Mouse (Mus musculus) heart, embryonic 14.5 days (tissue): ENCODE measurements around the gene Nek7. TPM values are rescaled to one million over a fixed set of nuclear protein-coding genes. Genes with fewer than 3 reads are reported as not detected.

Source experiments
- ATAC-seq: fragments of 200-750 bp; cut with Nextera tagmentation; 2 replicates; pipeline ENCODE4 v1.8.0; 2017; ENCODE audit warnings: low read depth, moderate TSS enrichment; ENCODE audit not compliant: insufficient number of reproducible peaks, insufficient read depth, low FRiP score
- H3K27ac ChIP-seq, 2 experiments: fragments of 200-500 bp in 1 of 2; fragments of 300-500 bp in 1 of 2; sonication (generic) in 1 of 2; replicated peaks in 1 of 2; 2 replicates each; pipeline ENCODE4 v1.5.1; 2012 to 2014; ENCODE audit warnings: low read depth in 2 of 2, low read length in 2 of 2, control low read depth in 1 of 2, mild to moderate bottlenecking in 1 of 2, mixed read lengths in 1 of 2; ENCODE audit not compliant: control insufficient read depth in 1 of 2, insufficient read depth in 1 of 2
- H3K27me3 ChIP-seq: fragments of 300-500 bp; sonication (generic); 2 replicates; pipeline ENCODE4 v1.6.1; 2014; ENCODE audit warnings: mild to moderate bottlenecking, low read length, control low read depth; ENCODE audit not compliant: control insufficient read depth, insufficient read depth
- H3K36me3 ChIP-seq: fragments of 300-500 bp; sonication (generic); 2 replicates; pipeline ENCODE4 v1.6.1; 2014; ENCODE audit warnings: mild to moderate bottlenecking, control low read depth, low read length, mixed read lengths; ENCODE audit not compliant: control insufficient read depth, insufficient read depth
- H3K4me1 ChIP-seq, 2 experiments: fragments of 200-500 bp in 1 of 2; fragments of 300-500 bp in 1 of 2; sonication (generic) in 1 of 2; 2 replicates each; pipeline ENCODE4 v1.6.1; 2012 to 2014; ENCODE audit warnings: low read length in 2 of 2, control low read depth in 1 of 2, mixed read lengths in 1 of 2; ENCODE audit not compliant: control insufficient read depth in 2 of 2, insufficient read depth in 2 of 2
- H3K4me2 ChIP-seq: fragments of 300-500 bp; sonication (generic); 2 replicates; pipeline ENCODE4 v1.6.1; 2014; ENCODE audit warnings: mild to moderate bottlenecking, low read length
- H3K4me3 ChIP-seq, 2 experiments: fragments of 200-500 bp in 1 of 2; fragments of 300-500 bp in 1 of 2; sonication (generic) in 1 of 2; 2 replicates each; pipeline ENCODE4 v1.5.1; 2012 to 2014; ENCODE audit warnings: low read length in 2 of 2, mild to moderate bottlenecking in 2 of 2, control low read depth in 1 of 2, low read depth in 1 of 2, moderate library complexity in 1 of 2; ENCODE audit not compliant: control insufficient read depth in 1 of 2, insufficient read depth in 1 of 2
- H3K9ac ChIP-seq: fragments of 300-500 bp; sonication (generic); 2 replicates; pipeline ENCODE4 v1.6.1; 2014; ENCODE audit warnings: mild to moderate bottlenecking, low read length
- H3K9me3 ChIP-seq: fragments of 300-500 bp; sonication (generic); 2 replicates; pipeline ENCODE4 v1.6.1; 2016; ENCODE audit warnings: low read length, control low read depth; ENCODE audit not compliant: control insufficient read depth
- WGBS: fragments of 180-500 bp; shearing (Covaris S2); extraction: QIAGEN DNeasy Blood & Tissue Kit; methylation state at CpG from one replicate; pipeline ENCODE4 v1.1.7; 2014; 5-methylcytosine and 5-hydroxymethylcytosine counted together
- polyA plus RNA-seq: library from polyadenylated mRNA; unstranded; fragments of >200 nt; fragmentation: Nextera tagmentation; extraction: Ambion mirVana; gene quantifications from 2 replicates; pipeline ENCODE4 v1.2.1, GENCODE M21; 2014

Gene Nek7
- polyA plus RNA-seq, 1 experiment from 2014 or later: 59.8 TPM

GRCm38 (mm10) chr1:138582225-138582624, 37.7 kb downstream of the Nek7 start:
- Histone ChIP-seq H3K27me3 (no peaks in the 10 kb centered on the region), H3K4me2 (no peak overlapping the region), H3K9ac (no peak overlapping the region), H3K27ac (no peak overlapping the region), H3K4me1 (peaks cover 7 to 25% of the 10 kb centered on the region in 2 experiments), H3K4me3 (no peak overlapping the region), H3K9me3 (no peaks in the 10 kb centered on the region), H3K36me3 (no peaks in the 10 kb centered on the region)
- no peak for ATAC-seq
- 80% methylated on average over 7 of the region's 7 CpGs for WGBS

GRCm38 (mm10) chr1:138579822-138580492, 40.0 kb downstream of the Nek7 start:
- Histone ChIP-seq H3K4me2 (peak overlapping the region; percentile 23; the same call in 1 of the 2 replicates), H3K9ac (no peak overlapping the region), H3K27ac (peak overlapping the region; percentile 23 to 29; a peak in 1 of 4 replicates), H3K4me3 (no peak overlapping the region), H3K27me3 (no peaks in the 10 kb centered on the region), H3K4me1 (peaks cover 9 to 33% of the 10 kb centered on the region in 2 experiments), H3K36me3 (no peaks in the 10 kb centered on the region), H3K9me3 (no peaks in the 10 kb centered on the region)
- WGBS: 41% methylated on average over 11 of the region's 11 CpGs
- no peak for ATAC-seq

GRCm38 (mm10) chr1:138579207-138579606, 40.7 kb downstream of the Nek7 start:
- ATAC-seq: no peak
- Histone ChIP-seq H3K4me3 (no peak overlapping the region), H3K9ac (no peak overlapping the region), H3K9me3 (no peaks in the 10 kb centered on the region), H3K4me1 (peaks cover 9 to 33% of the 10 kb centered on the region in 2 experiments), H3K4me2 (0 out of 2 replicates have a peak overlapping the region, but pooled peaks have one; percentile 23), H3K36me3 (no peaks in the 10 kb centered on the region), H3K27ac (0 out of 4 replicates have a peak overlapping the region, but pooled peaks of 1 of the 2 experiments have one; percentile 29), H3K27me3 (no peaks in the 10 kb centered on the region)
- WGBS: 57% methylated on average over 7 of the region's 7 CpGs

- WGBS: 25% methylated on average over 7 of the region's 7 CpGs
- peak overlapping the region; percentile 39 for H3K4me2 ChIP-seq
- H3K9ac ChIP-seq: no peak overlapping the region
- no peaks in the 10 kb centered on the region for H3K27me3 ChIP-seq
- no peaks in the 10 kb centered on the region for H3K36me3 ChIP-seq
- H3K4me3 ChIP-seq: no peak overlapping the region
- ATAC-seq: peak; percentile 77
- peak overlapping the region; percentile 75 to 77 for H3K27ac ChIP-seq
- H3K9me3 ChIP-seq: no peaks in the 10 kb centered on the region
- H3K4me1 ChIP-seq: peaks cover 12 to 34% of the 10 kb centered on the region in 2 experiments
Observed at GRCm38 (mm10) chr1:138576803-138577202, 43.1 kb downstream of the Nek7 start.

- Histone ChIP-seq H3K27me3 (no peaks in the 10 kb centered on the region), H3K4me2 (peak overlapping the region; percentile 24), H3K4me3 (no peak overlapping the region), H3K9ac (no peak overlapping the region), H3K27ac (peak overlapping the region in 1 of 2 experiments; percentile 77; a peak in 1 of 4 replicates), H3K36me3 (no peaks in the 10 kb centered on the region), H3K4me1 (peaks cover 17 to 40% of the 10 kb centered on the region in 2 experiments), H3K9me3 (no peaks in the 10 kb centered on the region)
- no peak for ATAC-seq
- 91% methylated on average over 8 of the region's 8 CpGs for WGBS
Observed at GRCm38 (mm10) chr1:138576066-138576697, 43.8 kb downstream of the Nek7 start.

- 68% methylated on average over 2 of the region's 2 CpGs for WGBS
- Histone ChIP-seq H3K4me2 (no peak overlapping the region), H3K27me3 (no peaks in the 10 kb centered on the region), H3K4me3 (no peak overlapping the region), H3K36me3 (no peaks in the 10 kb centered on the region), H3K9me3 (no peaks in the 10 kb centered on the region), H3K4me1 (peaks cover 18 to 44% of the 10 kb centered on the region in 2 experiments), H3K27ac (no peak overlapping the region), H3K9ac (no peak overlapping the region)
- no peak for ATAC-seq
Observed at GRCm38 (mm10) chr1:138575629-138576028, 44.3 kb downstream of the Nek7 start.

- peak overlapping the region in 1 of 2 experiments; percentile 22; a peak in 2 of 4 replicates for H3K4me3 ChIP-seq
- no peaks in the 10 kb centered on the region for H3K27me3 ChIP-seq
- H3K36me3 ChIP-seq: no peaks in the 10 kb centered on the region
- H3K9ac ChIP-seq: peak overlapping the region; percentile 54
- H3K4me1 ChIP-seq: peaks cover 9 to 23% of the 10 kb centered on the region in 2 experiments
- peak overlapping the region; percentile 78 to 80 for H3K27ac ChIP-seq
- no peak for ATAC-seq
- H3K9me3 ChIP-seq: no peaks in the 10 kb centered on the region
- 14% methylated on average over 22 of the region's 22 CpGs for WGBS
- H3K4me2 ChIP-seq: peak overlapping the region; percentile 62
Observed at GRCm38 (mm10) chr1:138571565-138572361, 48.2 kb downstream of the Nek7 start.
